Mouse (Mus musculus) heart, adult 2 months (tissue): Measurements from ENCODE around the gene Lmo1. TPM values are rescaled to one million over a fixed set of nuclear protein-coding genes. Genes with fewer than 3 reads are reported as not detected.

ENCODE experiments used
- DNase-seq, 2 experiments: peaks; one replicate each; pipeline ENCODE4 v3.0.0; 2021
- H3K27ac ChIP-seq: fragments of 200-600 bp; 2 replicates; pipeline ENCODE4 v1.8.1; 2022
- H3K27me3 ChIP-seq: fragments of 200-500 bp; 2 replicates; pipeline ENCODE4 v1.6.1; 2012; ENCODE audit warnings: mild to moderate bottlenecking, low read length, inconsistent platforms, mixed read lengths; ENCODE audit not compliant: control insufficient read depth, insufficient read depth
- H3K36me3 ChIP-seq: fragments of 200-500 bp; 2 replicates; pipeline ENCODE4 v1.6.1; 2012; ENCODE audit warnings: low read length, inconsistent platforms; ENCODE audit not compliant: control insufficient read depth, insufficient read depth
- H3K4me1 ChIP-seq: fragments of 200-500 bp; 2 replicates; pipeline ENCODE4 v1.6.1; 2011; ENCODE audit warnings: low read length; ENCODE audit not compliant: control insufficient read depth, insufficient read depth
- H3K4me3 ChIP-seq: fragments of 200-600 bp; 2 replicates; pipeline ENCODE4 v1.8.1; 2022
- H3K79me2 ChIP-seq: fragments of 200-500 bp; replicated peaks from 2 replicates; pipeline ENCODE4 v1.6.1; 2012; ENCODE audit warnings: mild to moderate bottlenecking, inconsistent platforms, low read length, moderate library complexity, mixed read lengths; ENCODE audit not compliant: control insufficient read depth, insufficient read depth
- H3K9ac ChIP-seq: fragments of 200-500 bp; 2 replicates; pipeline ENCODE4 v1.6.1; 2012; ENCODE audit warnings: low read depth, mild to moderate bottlenecking, control low read depth, inconsistent platforms, low read length, mixed read lengths
- CTCF ChIP-seq: fragments of 200-600 bp; IDR thresholded peaks from 2 replicates; pipeline ENCODE4 v1.8.1; 2022; ENCODE audit warnings: antibody characterized with exemption, mild to moderate bottlenecking, moderate library complexity
- EP300 ChIP-seq: fragments of 200-500 bp; IDR thresholded peaks from 2 replicates; pipeline ENCODE4 v1.6.1; 2011; ENCODE audit warnings: low read depth, low read length, control low read depth; ENCODE audit not compliant: insufficient read depth
- POLR2A ChIP-seq: fragments of 200-500 bp; IDR thresholded peaks from 2 replicates; pipeline ENCODE4 v1.6.1; 2011; ENCODE audit warnings: mild to moderate bottlenecking, low read depth, low read length, control low read depth; ENCODE audit not compliant: insufficient read depth
- WGBS: fragments of 180-500 bp; shearing (Covaris S2); methylation state at CpG from one replicate; pipeline ENCODE4 v1.1.7; 2018; 5-methylcytosine and 5-hydroxymethylcytosine counted together
- intact Hi-C: fragments of 180-260 bp; cut with DNase I; formaldehyde crosslinking; loops from one replicate; pipeline ENCODE4 v1.15.1; 2025
- polyA plus RNA-seq: library from polyadenylated mRNA; depleted of rRNA; stranded (reverse); fragments of >200 nt; gene quantifications from 2 replicates; pipeline ENCODE4 v1.2.3, GENCODE M21; 2012
- total RNA-seq, 2 experiments: library from RNA; stranded (reverse); gene quantifications; 2 replicates each; pipeline ENCODE4 v1.2.3; 2021

Gene Lmo1
- total and polyA plus RNA-seq, 3 experiments: 2.0 to 8.1 (median 2.8) TPM

GRCm38 (mm10) chr7:109170441-109170820 is 4.6 kb downstream of the Lmo1 start:
- peak overlapping the region; percentile 52 for H3K4me3 ChIP-seq
- intact Hi-C loops: loop anchor here (1.0 to 2.0 kb wide), 3 partner anchors 16 to 48 kb away; no protein-coding TSS in a partner anchor
- under 1% methylated on average over 17 of the region's 17 CpGs for WGBS
- peaks cover 8% of the 10 kb centered on the region; the same call in 1 of the 2 replicates for H3K27me3 ChIP-seq
- DNase-seq: peak; percentile 79 to 88
- 0 out of 2 replicates have a peak, but pooled peaks cover under 1% of the 10 kb centered on the region for H3K4me1 ChIP-seq
- no peaks in the 10 kb centered on the region for H3K36me3 ChIP-seq
- no peak for TF ChIP-seq EP300
- peak; percentile 98 for TF ChIP-seq CTCF
- TF ChIP-seq POLR2A: no peak
- H3K79me2 ChIP-seq: no peaks in the 10 kb centered on the region
- no peak overlapping the region for H3K27ac ChIP-seq
- H3K9ac ChIP-seq: no peak overlapping the region

GRCm38 (mm10) chr7:109169505-109170440 is 5.2 kb downstream of the Lmo1 start:
- Histone ChIP-seq H3K79me2 (no peaks in the 10 kb centered on the region), H3K4me1 (no peaks in the 10 kb centered on the region), H3K4me3 (peak overlapping the region; percentile 52), H3K36me3 (no peaks in the 10 kb centered on the region), H3K27ac (no peak overlapping the region), H3K9ac (peak overlapping the region; percentile 46), H3K27me3 (peaks cover 8% of the 10 kb centered on the region; the same call in 1 of the 2 replicates)
- peak; percentile 20 to 44 for DNase-seq
- TF ChIP-seq POLR2A (no peak), EP300 (no peak), CTCF (no peak)
- WGBS: 3% methylated on average over 72 of the region's 72 CpGs
- intact Hi-C loops: loop anchor here (1.0 to 2.0 kb wide), 3 partner anchors 17 to 49 kb away; no protein-coding TSS in a partner anchor

GRCm38 (mm10) chr7:109168716-109169115 is 6.3 kb downstream of the Lmo1 start:
- Histone ChIP-seq H3K27ac (no peak overlapping the region), H3K79me2 (no peaks in the 10 kb centered on the region), H3K9ac (no peak overlapping the region), H3K4me1 (no peaks in the 10 kb centered on the region), H3K36me3 (no peaks in the 10 kb centered on the region), H3K4me3 (no peak overlapping the region), H3K27me3 (peaks cover 8% of the 10 kb centered on the region; the same call in 1 of the 2 replicates)
- intact Hi-C loops: no loop called here
- WGBS: 89% methylated on average over 7 of the region's 7 CpGs
- no peak for TF ChIP-seq CTCF
- TF ChIP-seq EP300: no peak
- no peak for TF ChIP-seq POLR2A
- no peak for DNase-seq

- no peak overlapping the region for H3K9ac ChIP-seq
- DNase-seq: no peak
- H3K27ac ChIP-seq: no peak overlapping the region
- 78% methylated on average over 17 of the region's 17 CpGs for WGBS
- H3K79me2 ChIP-seq: no peaks in the 10 kb centered on the region
- no peak overlapping the region for H3K4me3 ChIP-seq
- intact Hi-C loops: no loop called here
- TF ChIP-seq EP300 (no peak), POLR2A (no peak), CTCF (no peak)
- H3K36me3 ChIP-seq: no peaks in the 10 kb centered on the region
- no peaks in the 10 kb centered on the region for H3K4me1 ChIP-seq
- peaks cover 8% of the 10 kb centered on the region; the same call in 1 of the 2 replicates for H3K27me3 ChIP-seq
These were observed 8.9 kb downstream of the Lmo1 start for GRCm38 (mm10) chr7:109165931-109166585.

- intact Hi-C loops: no loop called here
- no peak for TF ChIP-seq EP300
- TF ChIP-seq CTCF: no peak
- no peak for TF ChIP-seq POLR2A
- no peaks in the 10 kb centered on the region for H3K4me1 ChIP-seq
- H3K36me3 ChIP-seq: no peaks in the 10 kb centered on the region
- H3K27me3 ChIP-seq: no peaks in the 10 kb centered on the region
- H3K9ac ChIP-seq: no peak overlapping the region
- no peaks in the 10 kb centered on the region for H3K79me2 ChIP-seq
- WGBS: 72% methylated on average over 11 of the region's 11 CpGs
- H3K27ac ChIP-seq: no peak overlapping the region
- no peak overlapping the region for H3K4me3 ChIP-seq
- DNase-seq: no peak
These were observed 20.7 kb downstream of the Lmo1 start for GRCm38 (mm10) chr7:109154331-109154730.

- DNase-seq: no peak
- no peak overlapping the region for H3K27ac ChIP-seq
- H3K9ac ChIP-seq: no peak overlapping the region
- no peak overlapping the region for H3K4me3 ChIP-seq
- WGBS: 62% methylated on average over 5 of the region's 5 CpGs
- H3K79me2 ChIP-seq: no peaks in the 10 kb centered on the region
- no peaks in the 10 kb centered on the region for H3K4me1 ChIP-seq
- no peaks in the 10 kb centered on the region for H3K27me3 ChIP-seq
- no peaks in the 10 kb centered on the region for H3K36me3 ChIP-seq
- intact Hi-C loops: no loop called here
- TF ChIP-seq POLR2A (no peak), EP300 (no peak), CTCF (no peak)
These were observed 21.5 kb downstream of the Lmo1 start for GRCm38 (mm10) chr7:109153538-109153937.
